Mouse (Mus musculus) heart, embryonic 14.5 days (tissue): ENCODE data around the gene Utp6. TPM values are rescaled to one million over a fixed set of nuclear protein-coding genes. Genes with fewer than 3 reads are reported as not detected.
A peak's percentile ranks its signal among the peaks of the same experiment; 100 is the strongest.

Source experiments
- ATAC-seq: fragments of 200-750 bp; cut with Nextera tagmentation; 2 replicates; pipeline ENCODE4 v1.8.0; 2017; ENCODE audit warnings: low read depth, moderate TSS enrichment; ENCODE audit not compliant: insufficient number of reproducible peaks, insufficient read depth, low FRiP score
- H3K27ac ChIP-seq, 2 experiments: fragments of 200-500 bp in 1 of 2; fragments of 300-500 bp in 1 of 2; sonication (generic) in 1 of 2; replicated peaks in 1 of 2; 2 replicates each; pipeline ENCODE4 v1.5.1; 2012 to 2014; ENCODE audit warnings: low read depth in 2 of 2, low read length in 2 of 2, control low read depth in 1 of 2, mild to moderate bottlenecking in 1 of 2, mixed read lengths in 1 of 2; ENCODE audit not compliant: control insufficient read depth in 1 of 2, insufficient read depth in 1 of 2
- H3K27me3 ChIP-seq: fragments of 300-500 bp; sonication (generic); 2 replicates; pipeline ENCODE4 v1.6.1; 2014; ENCODE audit warnings: mild to moderate bottlenecking, low read length, control low read depth; ENCODE audit not compliant: control insufficient read depth, insufficient read depth
- H3K36me3 ChIP-seq: fragments of 300-500 bp; sonication (generic); 2 replicates; pipeline ENCODE4 v1.6.1; 2014; ENCODE audit warnings: mild to moderate bottlenecking, control low read depth, low read length, mixed read lengths; ENCODE audit not compliant: control insufficient read depth, insufficient read depth
- H3K4me1 ChIP-seq, 2 experiments: fragments of 200-500 bp in 1 of 2; fragments of 300-500 bp in 1 of 2; sonication (generic) in 1 of 2; 2 replicates each; pipeline ENCODE4 v1.6.1; 2012 to 2014; ENCODE audit warnings: low read length in 2 of 2, control low read depth in 1 of 2, mixed read lengths in 1 of 2; ENCODE audit not compliant: control insufficient read depth in 2 of 2, insufficient read depth in 2 of 2
- H3K4me2 ChIP-seq: fragments of 300-500 bp; sonication (generic); 2 replicates; pipeline ENCODE4 v1.6.1; 2014; ENCODE audit warnings: mild to moderate bottlenecking, low read length
- H3K4me3 ChIP-seq, 2 experiments: fragments of 200-500 bp in 1 of 2; fragments of 300-500 bp in 1 of 2; sonication (generic) in 1 of 2; 2 replicates each; pipeline ENCODE4 v1.5.1; 2012 to 2014; ENCODE audit warnings: low read length in 2 of 2, mild to moderate bottlenecking in 2 of 2, control low read depth in 1 of 2, low read depth in 1 of 2, moderate library complexity in 1 of 2; ENCODE audit not compliant: control insufficient read depth in 1 of 2, insufficient read depth in 1 of 2
- H3K9ac ChIP-seq: fragments of 300-500 bp; sonication (generic); 2 replicates; pipeline ENCODE4 v1.6.1; 2014; ENCODE audit warnings: mild to moderate bottlenecking, low read length
- H3K9me3 ChIP-seq: fragments of 300-500 bp; sonication (generic); 2 replicates; pipeline ENCODE4 v1.6.1; 2016; ENCODE audit warnings: low read length, control low read depth; ENCODE audit not compliant: control insufficient read depth
- WGBS: fragments of 180-500 bp; shearing (Covaris S2); extraction: QIAGEN DNeasy Blood & Tissue Kit; methylation state at CpG from one replicate; pipeline ENCODE4 v1.1.7; 2014; 5-methylcytosine and 5-hydroxymethylcytosine counted together
- polyA plus RNA-seq: library from polyadenylated mRNA; unstranded; fragments of >200 nt; fragmentation: Nextera tagmentation; extraction: Ambion mirVana; gene quantifications from 2 replicates; pipeline ENCODE4 v1.2.1, GENCODE M21; 2014

The Utp6 gene
- polyA plus RNA-seq, 1 experiment from 2014 or later = 33.2 TPM

GRCm38 (mm10) chr11:79919685-79920504 lies 42.3 kb downstream of the Utp6 start:
- Histone ChIP-seq H3K4me3 (no peak overlapping the region), H3K4me1 (peaks cover 4% of the 10 kb centered on the region in 2 experiments; a peak in 3 of 4 replicates), H3K4me2 (no peak overlapping the region), H3K36me3 (no peaks in the 10 kb centered on the region), H3K27me3 (no peaks in the 10 kb centered on the region), H3K9me3 (no peaks in the 10 kb centered on the region), H3K9ac (no peak overlapping the region), H3K27ac (no peak overlapping the region)
- ATAC-seq = no peak
- 18% methylated on average over 13 of the region's 13 CpGs for WGBS

GRCm38 (mm10) chr11:79915696-79916349 lies 46.4 kb downstream of the Utp6 start:
- no peak overlapping the region for H3K4me2 ChIP-seq
- peaks cover 4% of the 10 kb centered on the region in 2 experiments; a peak in 3 of 4 replicates for H3K4me1 ChIP-seq
- ATAC-seq = no peak
- no peak overlapping the region for H3K9ac ChIP-seq
- no peak overlapping the region for H3K27ac ChIP-seq
- H3K36me3 ChIP-seq = no peaks in the 10 kb centered on the region
- 53% methylated on average over 9 of the region's 9 CpGs for WGBS
- H3K9me3 ChIP-seq = no peaks in the 10 kb centered on the region
- no peaks in the 10 kb centered on the region for H3K27me3 ChIP-seq
- no peak overlapping the region for H3K4me3 ChIP-seq

GRCm38 (mm10) chr11:79908600-79909483 lies 53.3 kb downstream of the Utp6 start:
- WGBS = 63% methylated on average over 14 of the region's 14 CpGs
- Histone ChIP-seq H3K27me3 (no peaks in the 10 kb centered on the region), H3K4me1 (peaks cover 10 to 14% of the 10 kb centered on the region in 2 experiments), H3K27ac (no peak overlapping the region), H3K4me2 (no peak overlapping the region), H3K36me3 (no peaks in the 10 kb centered on the region), H3K9ac (no peak overlapping the region), H3K4me3 (no peak overlapping the region), H3K9me3 (no peaks in the 10 kb centered on the region)
- no peak for ATAC-seq

- peak; percentile 66; the same call in 1 of the 2 replicates for ATAC-seq
- H3K27ac ChIP-seq = peak overlapping the region; percentile 65 to 79
- WGBS = 36% methylated on average over 9 of the region's 9 CpGs
These were observed 55.3 kb downstream of the Utp6 start for GRCm38 (mm10) chr11:79906920-79907319.

GRCm38 (mm10) chr11:79902881-79903481 lies 59.2 kb downstream of the Utp6 start:
- no peaks in the 10 kb centered on the region for H3K36me3 ChIP-seq
- H3K27me3 ChIP-seq = no peaks in the 10 kb centered on the region
- WGBS = 75% methylated on average over 6 of the region's 6 CpGs
- no peak overlapping the region for H3K9ac ChIP-seq
- H3K4me1 ChIP-seq = peaks cover 4% of the 10 kb centered on the region in 2 experiments; a peak in 3 of 4 replicates
- no peak for ATAC-seq
- no peak overlapping the region for H3K4me2 ChIP-seq
- H3K9me3 ChIP-seq = no peaks in the 10 kb centered on the region
- H3K27ac ChIP-seq = no peak overlapping the region
- H3K4me3 ChIP-seq = no peak overlapping the region

More at GRCm38 (mm10) chr11:79906920-79907319, 55.3 kb downstream of the Utp6 start:
- Histone ChIP-seq H3K4me2 (0 out of 2 replicates have a peak overlapping the region, but pooled peaks have one; percentile 5), H3K4me1 (peaks cover 10 to 14% of the 10 kb centered on the region in 2 experiments), H3K9ac (0 out of 2 replicates have a peak overlapping the region, but pooled peaks have one; percentile 4), H3K27me3 (no peaks in the 10 kb centered on the region), H3K36me3 (no peaks in the 10 kb centered on the region), H3K9me3 (no peaks in the 10 kb centered on the region), H3K4me3 (no peak overlapping the region)

DNA sequence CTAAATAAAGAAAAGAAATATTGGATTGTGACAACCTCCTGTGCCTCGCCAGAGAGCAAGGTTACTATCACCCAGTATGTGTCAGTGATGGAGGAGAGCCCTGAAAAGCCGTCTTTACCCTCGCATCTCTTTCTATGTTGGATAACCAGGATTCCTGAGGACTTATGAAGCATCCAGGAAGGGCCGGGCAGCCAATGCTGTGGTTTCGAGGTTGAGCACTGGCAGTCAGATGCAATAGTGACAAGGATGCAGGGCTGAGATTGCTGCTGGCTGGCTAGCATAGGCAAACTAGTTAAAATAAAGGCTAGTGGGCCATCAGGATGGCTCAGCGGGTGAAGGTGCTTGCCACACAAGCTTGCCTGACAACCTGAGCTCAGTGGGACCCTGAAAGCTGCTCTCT lies 61.0 kb downstream of the Utp6 start:
- WGBS = 71% methylated on average over 6 of the region's 6 CpGs
- H3K9ac ChIP-seq = no peak overlapping the region
- H3K4me1 ChIP-seq = no peaks in the 10 kb centered on the region
- no peaks in the 10 kb centered on the region for H3K36me3 ChIP-seq
- H3K27ac ChIP-seq = no peak overlapping the region
- no peak overlapping the region for H3K4me2 ChIP-seq
- H3K9me3 ChIP-seq = no peaks in the 10 kb centered on the region
- no peaks in the 10 kb centered on the region for H3K27me3 ChIP-seq
- H3K4me3 ChIP-seq = no peak overlapping the region
- no peak for ATAC-seq

DNA sequence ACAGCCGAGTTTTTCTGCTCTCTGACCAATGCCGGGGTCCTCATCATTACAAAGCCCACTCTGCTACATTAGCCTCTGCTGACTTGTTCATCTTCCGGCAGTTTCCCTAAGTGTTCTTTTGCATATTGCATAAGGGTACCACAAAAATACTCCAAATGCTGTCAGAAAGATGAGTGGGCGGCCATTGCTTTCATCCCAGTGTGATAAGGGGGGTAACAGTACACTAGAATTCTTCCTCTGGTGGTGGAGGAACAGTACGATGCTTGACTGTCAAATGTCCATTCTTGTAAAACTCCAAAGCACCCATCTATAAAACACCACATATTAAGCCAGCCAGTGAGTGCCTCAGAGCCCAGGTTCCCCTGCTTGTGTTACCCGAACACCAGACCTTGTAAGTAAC lies 69.9 kb downstream of the Utp6 start:
- Histone ChIP-seq H3K27ac (no peak overlapping the region), H3K9me3 (0 out of 2 replicates have a peak, but pooled peaks cover 3% of the 10 kb centered on the region), H3K36me3 (no peaks in the 10 kb centered on the region), H3K9ac (no peak overlapping the region), H3K27me3 (no peaks in the 10 kb centered on the region), H3K4me2 (no peak overlapping the region), H3K4me1 (no peaks in the 10 kb centered on the region), H3K4me3 (no peak overlapping the region)
- 80% methylated on average over 6 of the region's 6 CpGs for WGBS
- ATAC-seq = no peak
